Mouse (Mus musculus) adrenal gland, postnatal 25 days (tissue): ENCODE measurements at regions not wholly inside any gene's neighbourhood (a gene's known extent, or its start where the extent isn't known, plus 50 kb on each side); places are given as distances from the start of the nearest gene placed in this dataset.

Source experiments
- DNase-seq: peaks from one replicate; pipeline ENCODE4 v3.0.0; 2021; ENCODE audit warnings: mixed read lengths

- DNase-seq, result no peak
Measured at GRCm38 (mm10) chr11:45058658-45059057, 441.5 kb downstream of the Ebf1 start.

GRCm38 (mm10) chr11:45066592-45066991 is 449.5 kb downstream of the Ebf1 start:
- DNase-seq, result no peak

- DNase-seq, result no peak
Measured at GRCm38 (mm10) chr11:45070280-45070679, 453.2 kb downstream of the Ebf1 start.

- no peak for DNase-seq
Measured at GRCm38 (mm10) chr11:45071195-45071594, 454.1 kb downstream of the Ebf1 start.

- no peak for DNase-seq
Measured at GRCm38 (mm10) chr11:45084506-45085037, 467.5 kb downstream of the Ebf1 start.

GRCm38 (mm10) chr11:45085145-45085544 is 468.0 kb downstream of the Ebf1 start:
- no peak for DNase-seq

- no peak for DNase-seq
Measured at GRCm38 (mm10) chr11:45087186-45087915, 470.2 kb downstream of the Ebf1 start.

GRCm38 (mm10) chr11:45088286-45088685 is 471.2 kb downstream of the Ebf1 start:
- no peak for DNase-seq

GRCm38 (mm10) chr11:45089561-45089960 is 472.4 kb downstream of the Ebf1 start:
- no peak for DNase-seq

- DNase-seq, result peak; percentile 3
Measured at GRCm38 (mm10) chr11:45103498-45104336, 486.6 kb downstream of the Ebf1 start.

GRCm38 (mm10) chr11:45116702-45117101 is 499.6 kb downstream of the Ebf1 start:
- no peak for DNase-seq

- DNase-seq, result no peak
Measured at GRCm38 (mm10) chr11:45123276-45123675, 506.2 kb downstream of the Ebf1 start.

GRCm38 (mm10) chr11:45136781-45137180 is 519.7 kb downstream of the Ebf1 start:
- DNase-seq, result no peak

GRCm38 (mm10) chr11:45138351-45138975 is 521.3 kb downstream of the Ebf1 start:
- DNase-seq, result no peak

- no peak for DNase-seq
Measured at GRCm38 (mm10) chr11:45140490-45140889, 523.4 kb downstream of the Ebf1 start.

GRCm38 (mm10) chr11:45154070-45154469 is 537.0 kb downstream of the Ebf1 start:
- no peak for DNase-seq

GRCm38 (mm10) chr11:45154497-45154896 is 537.4 kb downstream of the Ebf1 start:
- no peak for DNase-seq

- no peak for DNase-seq
Measured at GRCm38 (mm10) chr11:45155782-45156181, 538.7 kb downstream of the Ebf1 start.

GRCm38 (mm10) chr11:45158282-45158681 is 541.2 kb downstream of the Ebf1 start:
- no peak for DNase-seq

- DNase-seq, result no peak
Measured at GRCm38 (mm10) chr11:45160871-45161270, 543.8 kb downstream of the Ebf1 start.

GRCm38 (mm10) chr11:45173546-45173945 is 556.4 kb downstream of the Ebf1 start:
- no peak for DNase-seq

- DNase-seq, result no peak
Measured at GRCm38 (mm10) chr11:45174071-45174470, 557.0 kb downstream of the Ebf1 start.
